Mouse (Mus musculus) stomach, postnatal 0 days (tissue): ENCODE data around the gene Lbr.

Experiments used
- CTCF ChIP-seq: IDR thresholded peaks from 2 replicates; pipeline ENCODE4 v1.5.1; 2016; ENCODE audit warnings: antibody characterized with exemption, low read depth, mild to moderate bottlenecking, moderate library complexity
- EP300 ChIP-seq: optimal IDR thresholded peaks from 2 replicates; pipeline ENCODE3; 2016; ENCODE audit warnings: antibody characterized with exemption

DNA sequence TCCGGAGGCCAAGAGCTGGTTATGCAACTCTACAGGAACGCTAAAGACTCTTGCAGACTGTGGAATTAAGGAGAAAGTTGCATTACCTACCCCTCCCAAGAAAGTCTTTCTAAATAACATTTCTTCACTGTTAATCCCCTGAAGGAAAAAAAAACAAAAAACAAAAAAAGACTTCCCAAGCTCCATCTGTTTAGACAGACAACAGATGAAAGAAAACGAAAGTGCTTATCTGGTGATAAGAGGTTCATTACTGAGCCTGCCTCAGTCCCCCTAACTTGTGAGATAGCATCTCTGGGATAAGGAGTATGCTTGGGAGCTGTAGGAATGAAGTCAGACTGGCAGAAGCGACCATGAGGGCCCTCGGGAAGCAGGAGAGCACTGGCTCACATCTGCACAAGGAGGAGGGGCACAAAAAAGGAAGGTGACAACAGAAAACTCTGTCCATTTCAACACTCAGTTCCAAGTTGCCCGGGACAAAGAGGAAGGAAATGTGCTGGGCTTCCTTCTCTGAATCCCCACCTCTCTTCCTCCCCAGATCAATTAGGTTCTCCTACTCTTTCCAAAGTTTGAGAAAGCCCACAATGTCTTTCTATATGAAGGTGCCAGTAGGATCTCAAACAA is 3.0 kb downstream of the Lbr start:
- TF ChIP-seq CTCF (no peak), EP300 (no peak)
